Mouse (Mus musculus): ENCODE measurements around the gene Sfxn3. TPM values are rescaled to one million over a fixed set of nuclear protein-coding genes. Genes with fewer than 3 reads are reported as not detected.

Sfxn3 gene
- total RNA-seq, 2 experiments from 2014 or later = 70.9 to 72.4 TPM

Other genes starting within 250 kb of the Sfxn3 start
- gene Slf2, start 116.4 kb upstream of the Sfxn3 start, total RNA-seq (2021) = 10 to 100 TPM; 38.4 to 39.8 TPM
- gene Sema4g, start 58.4 kb upstream of the Sfxn3 start, total RNA-seq (2021) = 10 to 100 TPM; 15.5 to 26.5 TPM
- 10 to 100 TPM; 30.5 to 33.0 TPM for gene Twnk, start 41.8 kb upstream of the Sfxn3 start, total RNA-seq (2021)
- 10 to 100 TPM; 49.9 to 51.2 TPM for gene Mrpl43, start 41.1 kb upstream of the Sfxn3 start, total RNA-seq (2021)
- gene Lzts2, start 33.1 kb upstream of the Sfxn3 start, total RNA-seq (2021) = 100 to 1,000 TPM; 107 to 119 TPM
- gene Pdzd7, start 1.8 kb upstream of the Sfxn3 start, total RNA-seq (2021) = under 1 TPM; 0.25 to 0.34 TPM
- gene Kazald1, start 27.7 kb downstream of the Sfxn3 start, total RNA-seq (2021) = 1 to 10 TPM; 7.5 TPM
- gene Tlx1, start 103.2 kb downstream of the Sfxn3 start, total RNA-seq (2021) = not detected
- gene Lbx1, start 188.3 kb downstream of the Sfxn3 start, total RNA-seq (2021) = under 1 TPM; 0.11 to 0.22 TPM